Mouse (Mus musculus) effector memory CD4-positive, alpha-beta T cell, adult 5 months (primary cell): ENCODE measurements around the gene Tspear. TPM values are rescaled to one million over a fixed set of nuclear protein-coding genes. Genes with fewer than 3 reads are reported as not detected.

ENCODE experiments used
- polyA plus RNA-seq: library from polyadenylated mRNA; unstranded; fragments of 100-300 nt; shearing (Covaris generic); gene quantifications from one replicate; pipeline ENCODE4 v1.2.1, GENCODE M21; 2017

Tspear gene
- polyA plus RNA-seq, 1 experiment from 2014 or later, result 0.70 TPM

GRCm38 (mm10) chr10:77852559-77852958 lies 166.2 kb downstream of the Tspear start, which contains the start of gene Gm10318:
TSS of gene Gm10318 (plus strand) at chr10:77852859.

GRCm38 (mm10) chr10:77861675-77862074 lies 175.3 kb downstream of the Tspear start, which contains the start of gene Gm3285:
TSS of gene Gm3285 (plus strand) at chr10:77861975.

DNA sequence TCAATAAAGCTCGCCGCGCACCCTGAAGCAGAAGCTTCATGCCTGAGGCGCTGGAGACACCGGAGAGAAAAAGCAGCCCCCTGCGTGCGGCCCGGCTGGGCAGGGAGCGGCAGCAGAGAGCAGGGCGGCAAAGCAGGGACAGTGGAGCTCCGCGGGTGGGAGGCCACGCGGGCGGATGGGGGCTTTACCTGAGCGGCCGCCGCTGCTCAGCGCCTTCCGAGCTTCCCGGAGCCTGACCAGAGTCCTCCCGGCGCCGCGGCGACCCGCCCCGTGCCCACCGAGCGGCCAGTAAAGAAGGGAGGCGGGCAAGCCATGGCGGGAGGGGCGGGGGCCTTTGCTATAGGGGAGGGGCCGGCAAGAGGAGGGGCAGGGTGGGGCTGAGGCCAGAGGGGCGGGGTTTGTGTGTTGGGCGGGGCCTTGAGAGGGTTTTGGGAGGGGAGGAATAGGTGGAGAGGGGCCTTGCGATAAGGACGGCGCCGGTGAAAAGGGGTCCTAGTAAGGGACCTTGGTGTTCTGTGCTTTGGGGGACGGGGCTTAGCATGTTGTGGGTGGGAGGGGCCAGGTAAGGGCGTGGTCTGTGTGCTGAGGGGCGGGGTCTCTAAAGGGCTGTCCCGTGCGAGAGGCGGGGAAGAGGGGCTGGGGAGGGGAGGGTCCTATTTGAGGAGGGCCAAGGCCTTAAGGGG lies 216.0 kb downstream of the Tspear start, which contains the start of gene Lrrc3:
Lrrc3 (minus strand) TSS at position 326 of the 683 bp plus-strand sequence.

Other genes with a start within 250 kb of the Tspear start
- gene Fam207a, start 170.8 kb upstream of the Tspear start, polyA plus RNA-seq, result 23.3 TPM
- 547 TPM for gene Itgb2, start 156.3 kb upstream of the Tspear start, polyA plus RNA-seq
- 86.6 TPM for gene Pttg1ip, start 104.8 kb upstream of the Tspear start, polyA plus RNA-seq
- gene Sumo3, start 80.5 kb upstream of the Tspear start, polyA plus RNA-seq, result 103 TPM
- gene Gm49325, start 80.4 kb upstream of the Tspear start, polyA plus RNA-seq, result not detected
- 54.5 TPM for gene Ube2g2, start 64.3 kb upstream of the Tspear start, polyA plus RNA-seq
- not detected for gene Gm19402, start 4.2 kb downstream of the Tspear start, polyA plus RNA-seq
- gene Gm9508, start 10.7 kb downstream of the Tspear start, polyA plus RNA-seq, result not detected
- gene Gm10272, start 20.1 kb downstream of the Tspear start, polyA plus RNA-seq, result not detected
- gene Gm10024, start 24.9 kb downstream of the Tspear start, polyA plus RNA-seq, result not detected
- not detected for gene Gm10142, start 29.2 kb downstream of the Tspear start, polyA plus RNA-seq
- not detected for gene Krtap12-1, start 34.0 kb downstream of the Tspear start, polyA plus RNA-seq
- gene Gm10100, start 39.9 kb downstream of the Tspear start, polyA plus RNA-seq, result not detected
- not detected for gene Gm18596, start 56.1 kb downstream of the Tspear start, polyA plus RNA-seq
- gene Gm9736, start 64.8 kb downstream of the Tspear start, polyA plus RNA-seq, result not detected
- gene Gm3233, start 73.1 kb downstream of the Tspear start, polyA plus RNA-seq, result not detected
- gene Gm3238, start 84.8 kb downstream of the Tspear start, polyA plus RNA-seq, result not detected
- not detected for gene Gm7138, start 90.4 kb downstream of the Tspear start, polyA plus RNA-seq
- not detected for gene Gm3250, start 96.0 kb downstream of the Tspear start, polyA plus RNA-seq
- not detected for gene Gm7137, start 101.6 kb downstream of the Tspear start, polyA plus RNA-seq
- gene Gm9639, start 108.5 kb downstream of the Tspear start, polyA plus RNA-seq, result not detected
- not detected for gene Gm19668, start 112.6 kb downstream of the Tspear start, polyA plus RNA-seq
- not detected for gene Gm9507, start 125.3 kb downstream of the Tspear start, polyA plus RNA-seq
- gene Gm2696, start 128.1 kb downstream of the Tspear start, polyA plus RNA-seq, result not detected
- not detected for gene Krtap10-4, start 140.5 kb downstream of the Tspear start, polyA plus RNA-seq
- not detected for gene Krtap10-10, start 149.4 kb downstream of the Tspear start, polyA plus RNA-seq
- not detected for gene Gm36176, start 160.2 kb downstream of the Tspear start, polyA plus RNA-seq
- gene Gm10318, start 166.3 kb downstream of the Tspear start, polyA plus RNA-seq, result not detected
- not detected for gene Gm3285, start 175.4 kb downstream of the Tspear start, polyA plus RNA-seq
- gene Lrrc3, start 216.0 kb downstream of the Tspear start, polyA plus RNA-seq, result not detected